Mouse (Mus musculus) adrenal gland, postnatal 14 days (tissue): Measurements from ENCODE around the gene Frmpd4. TPM values are rescaled to one million over a fixed set of nuclear protein-coding genes. Genes with fewer than 3 reads are reported as not detected.
A peak's percentile ranks its signal among the peaks of the same experiment; 100 is the strongest.

Experiments
- DNase-seq: peaks from one replicate; pipeline ENCODE4 v3.0.0; 2021; ENCODE audit warnings: mixed read lengths
- total RNA-seq: library from RNA; stranded (reverse); gene quantifications from 2 replicates; pipeline ENCODE4 v1.2.3, GENCODE M21; 2021

Frmpd4 gene
- total RNA-seq, 1 experiment from 2014 or later: 2.4 TPM

DNA sequence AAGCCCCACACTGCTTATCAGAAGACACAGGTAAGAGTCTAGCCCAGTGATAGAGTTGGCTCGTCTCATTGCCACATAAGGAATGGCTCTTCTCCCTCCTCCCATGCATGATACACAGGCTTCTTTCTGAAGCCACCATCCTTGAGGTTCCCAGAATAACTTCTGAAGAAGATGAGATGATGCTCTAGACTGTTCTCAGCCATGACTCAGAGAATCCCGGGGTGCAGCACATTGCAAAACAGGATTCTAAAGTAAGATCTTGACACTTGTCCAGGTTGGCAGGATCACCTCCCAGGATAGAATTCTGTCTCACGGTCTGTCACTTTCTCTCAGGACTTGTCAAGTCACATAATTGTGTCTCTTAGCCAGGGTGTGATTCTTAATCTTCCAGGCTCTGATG is 1024.2 kb downstream of the Frmpd4 start:
- no peak for DNase-seq

DNA sequence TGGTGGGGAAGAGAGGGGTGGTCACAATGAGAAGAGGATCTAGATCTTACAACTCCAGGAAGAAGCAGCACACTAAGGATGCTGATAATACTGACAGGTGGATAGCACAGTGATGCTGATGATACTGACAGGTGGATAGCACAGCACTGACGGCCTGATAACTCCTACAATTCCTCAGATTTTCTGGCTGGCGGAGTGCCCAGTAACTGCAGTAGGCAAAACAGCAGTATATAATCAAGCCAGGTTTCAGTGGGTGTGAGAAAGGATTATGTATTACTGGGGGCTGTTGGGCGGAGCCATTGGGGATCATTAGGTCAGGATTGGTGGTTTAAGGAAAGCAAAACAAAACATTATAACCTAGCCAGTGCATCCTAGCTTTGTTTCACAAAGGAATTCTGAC is 1053.9 kb downstream of the Frmpd4 start:
- DNase-seq: no peak

DNA sequence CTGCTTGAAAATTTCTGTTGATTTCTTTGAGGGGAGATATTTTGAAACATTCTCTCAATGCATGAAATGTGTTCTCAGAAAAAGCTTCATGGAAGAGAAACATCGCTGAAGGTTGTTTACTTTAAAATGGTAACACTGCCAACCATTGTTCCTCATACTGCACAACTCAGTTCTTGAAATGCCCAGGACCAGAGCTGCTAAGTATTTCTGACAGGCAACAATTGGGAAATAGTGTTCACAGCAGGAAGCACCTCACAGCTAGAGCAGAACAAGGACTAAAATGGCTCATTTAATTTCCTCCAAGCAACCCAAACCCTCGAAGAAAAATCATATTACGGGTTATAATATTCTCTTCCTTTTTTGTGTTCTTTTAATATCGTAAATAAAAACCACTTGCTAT is 1054.5 kb downstream of the Frmpd4 start:
- DNase-seq: no peak

DNA sequence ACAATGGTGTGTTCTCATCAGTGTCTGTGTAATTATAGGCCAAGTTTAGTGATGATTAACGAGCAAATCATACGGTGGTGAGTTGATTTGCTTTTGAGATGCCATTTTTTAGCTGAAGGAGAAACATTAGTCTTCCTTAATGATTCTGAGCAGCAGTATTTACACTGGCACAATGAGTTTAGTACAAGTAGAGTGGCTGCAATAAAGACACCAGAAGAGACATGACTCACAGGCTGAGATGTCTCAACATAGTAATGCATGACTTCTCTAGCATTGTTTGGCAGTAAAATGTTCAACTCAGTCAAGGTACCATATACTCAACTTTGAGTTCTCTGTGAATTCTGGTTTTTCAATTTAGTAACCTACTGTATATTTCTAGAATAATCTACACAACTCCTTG is 1058.6 kb downstream of the Frmpd4 start:
- no peak for DNase-seq

DNA sequence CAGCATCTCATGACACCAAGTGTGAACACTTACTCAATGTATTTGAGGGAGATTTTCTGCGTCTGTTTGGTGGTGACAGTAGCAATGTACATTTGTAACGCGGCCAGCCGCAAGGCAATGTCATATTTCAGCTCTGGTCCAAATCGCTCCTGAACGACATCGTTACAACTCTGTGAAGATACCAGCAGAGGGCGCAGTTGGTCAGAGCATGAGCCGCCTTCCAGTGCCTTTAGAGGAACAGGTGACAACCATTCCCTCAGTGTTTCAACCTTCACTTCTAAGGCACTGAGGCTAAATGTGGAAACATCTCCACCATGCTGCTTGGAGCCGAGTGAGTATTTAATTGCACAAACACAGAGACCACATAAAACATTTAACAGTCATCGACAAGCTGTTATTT is 1079.3 kb downstream of the Frmpd4 start:
- DNase-seq: peak; percentile 71

DNA sequence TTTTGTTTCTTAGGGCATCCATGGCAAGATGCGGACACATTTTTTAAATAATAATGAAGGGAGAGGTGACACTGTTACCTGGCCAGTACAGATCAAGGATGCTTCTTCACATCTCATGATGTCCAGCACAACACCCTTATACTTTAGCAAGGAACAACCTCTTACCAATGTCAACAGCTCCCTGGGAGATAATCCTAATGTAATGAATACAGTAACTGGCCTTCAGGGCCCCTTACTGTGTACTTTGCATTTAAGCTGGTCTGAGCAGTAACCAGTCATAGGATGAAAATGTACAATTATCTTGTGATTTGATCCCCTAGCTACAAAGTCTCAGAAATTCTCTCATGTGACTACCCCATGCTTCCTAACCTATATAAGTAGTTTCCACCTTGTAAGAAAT is 1084.8 kb downstream of the Frmpd4 start:
- DNase-seq: no peak

DNA sequence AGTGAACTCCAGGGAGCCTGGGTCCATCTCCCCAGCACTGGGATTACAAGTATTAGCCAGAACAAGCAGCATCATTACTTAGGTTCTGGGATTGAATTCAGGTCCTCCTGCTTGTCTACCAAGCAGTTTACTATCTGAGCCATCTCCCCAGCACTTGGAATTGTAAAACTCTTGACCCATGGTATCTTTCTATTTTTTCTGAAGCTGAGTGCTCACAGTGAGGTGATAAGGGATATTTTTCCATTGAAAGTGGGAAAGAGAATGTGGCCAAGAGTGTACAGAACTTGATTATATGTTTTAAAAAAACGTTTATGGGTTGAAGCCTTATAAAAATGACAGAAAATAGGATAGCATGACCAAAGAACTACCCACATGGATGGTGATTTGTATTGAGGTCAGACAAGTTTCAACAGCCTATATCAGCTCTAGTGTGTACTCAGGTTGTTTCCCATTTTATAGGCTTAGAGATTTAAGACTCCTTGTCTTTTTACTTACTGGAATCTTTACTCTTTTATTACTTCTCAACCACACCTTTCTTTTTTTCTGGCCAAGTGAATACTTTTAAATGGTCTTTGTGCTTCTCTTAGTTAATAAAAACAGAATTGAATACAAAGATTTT is 1085.3 kb downstream of the Frmpd4 start:
- no peak for DNase-seq

DNA sequence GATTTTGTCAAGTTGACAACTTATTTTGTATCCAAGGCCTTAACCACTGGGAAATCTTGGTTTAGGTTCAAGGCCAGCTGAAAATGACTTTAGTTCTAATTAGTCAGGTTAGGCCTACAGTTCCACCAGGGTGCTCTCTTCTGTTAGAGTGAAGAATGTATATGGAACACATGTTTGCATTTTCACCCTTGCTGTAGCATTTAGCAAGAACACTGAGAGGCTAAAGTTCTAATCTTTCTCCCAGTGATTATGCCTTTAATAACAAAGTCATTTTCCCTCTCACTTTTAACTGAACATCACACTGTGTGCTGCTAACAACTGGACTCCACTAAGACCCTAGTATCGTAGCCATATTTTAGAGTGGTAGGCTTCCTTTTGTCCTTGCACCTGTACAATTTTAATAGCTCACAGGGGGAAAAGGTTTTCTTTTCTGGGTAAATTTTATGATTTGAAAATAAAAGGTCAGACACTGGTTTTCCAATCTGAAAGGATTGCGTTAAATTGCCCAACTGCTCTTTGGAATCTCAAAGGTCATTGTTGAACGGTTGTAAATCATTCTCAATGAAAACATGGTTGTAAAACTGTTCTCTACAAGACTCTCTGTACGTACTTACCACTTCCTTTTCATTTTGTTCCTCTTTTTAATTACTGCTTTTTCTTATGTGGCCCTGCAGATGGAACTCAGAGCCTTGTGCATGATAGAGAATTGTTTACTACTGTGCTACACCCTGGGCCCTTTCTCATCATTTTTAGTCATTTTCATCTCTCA is 1093.4 kb downstream of the Frmpd4 start:
- DNase-seq: no peak

DNA sequence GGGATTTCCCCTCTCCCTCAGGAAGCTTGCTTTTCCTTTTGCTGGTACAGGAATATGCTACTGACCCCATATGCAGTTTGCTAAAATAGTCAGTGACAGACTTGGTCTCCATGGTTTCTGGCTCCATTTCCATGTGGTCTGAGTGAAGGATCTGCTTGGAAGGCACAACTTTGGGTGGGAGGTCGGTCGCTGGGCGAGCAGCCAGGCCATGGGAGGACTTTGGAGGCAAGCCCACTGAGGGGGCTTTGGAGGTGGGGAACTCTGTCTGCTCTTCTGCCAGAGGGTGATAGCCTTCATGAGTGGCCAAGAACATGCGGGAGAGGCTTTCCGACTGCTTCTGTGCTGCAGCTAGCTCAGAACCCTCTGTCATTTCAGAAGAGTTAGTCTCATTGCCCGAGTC is 1099.4 kb downstream of the Frmpd4 start:
- DNase-seq: no peak

DNA sequence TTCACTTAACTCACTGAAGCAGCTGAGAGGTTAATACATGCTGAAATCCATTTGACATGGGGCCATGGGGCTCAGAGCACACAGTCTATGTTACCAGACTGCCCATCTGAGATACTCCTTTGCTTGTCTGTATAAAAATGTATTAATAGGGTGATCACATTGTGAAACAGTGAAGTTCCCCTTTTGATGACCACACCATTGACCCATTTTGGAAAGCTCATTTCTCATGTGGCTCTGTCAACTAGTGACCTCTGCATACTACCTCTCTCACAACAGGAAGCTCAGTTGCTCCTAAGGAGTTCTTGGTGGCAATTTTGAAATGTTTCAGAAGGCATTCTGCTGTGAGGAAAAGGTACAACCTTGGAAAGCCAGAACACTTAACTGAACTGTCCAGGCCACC is 1142.1 kb downstream of the Frmpd4 start:
- no peak for DNase-seq

DNA sequence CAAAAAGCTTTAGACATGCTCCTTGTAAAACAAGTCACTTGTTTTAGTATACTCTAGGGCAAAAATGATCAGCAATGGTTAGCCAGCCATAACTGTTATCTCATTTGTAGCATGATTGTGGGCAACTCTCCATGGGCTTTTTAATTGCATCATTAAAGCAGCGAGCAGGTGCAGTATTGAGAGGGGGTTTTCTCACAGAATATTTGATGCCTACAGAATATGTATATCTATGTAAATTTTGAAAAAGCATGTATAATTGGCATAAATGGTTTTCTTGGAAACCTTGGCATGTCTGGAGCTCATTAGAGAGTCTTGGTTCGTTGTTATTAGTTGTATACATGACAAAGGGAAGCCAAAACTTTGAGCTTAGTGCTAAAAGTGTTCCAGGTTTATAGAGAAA is 1143.1 kb downstream of the Frmpd4 start:
- no peak for DNase-seq

Other genes starting within 250 kb of the Frmpd4 start
- gene Msl3, start 96.7 kb upstream of the Frmpd4 start, total RNA-seq: 43.0 and 47.1 TPM in 2 replicates
- 2.2 and 2.4 TPM in 2 replicates for gene Arhgap6, start 217.9 kb upstream of the Frmpd4 start, total RNA-seq